Mouse (Mus musculus) testis, adult 2 months (tissue): ENCODE data around the gene Dkk2. TPM values are rescaled to one million over a fixed set of nuclear protein-coding genes. Genes with fewer than 3 reads are reported as not detected.

ENCODE experiments used
- H3K27ac ChIP-seq: fragments of 200-500 bp; 2 replicates; pipeline ENCODE4 v1.5.1; 2012; ENCODE audit warnings: low read depth, low read length; ENCODE audit not compliant: control insufficient read depth, insufficient read depth
- H3K27me3 ChIP-seq: fragments of 200-500 bp; 2 replicates; pipeline ENCODE4 v1.6.1; 2012; ENCODE audit warnings: mild to moderate bottlenecking, low read length, moderate library complexity; ENCODE audit not compliant: control insufficient read depth, insufficient read depth
- H3K36me3 ChIP-seq: fragments of 200-500 bp; 2 replicates; pipeline ENCODE4 v1.6.1; 2012; ENCODE audit warnings: mild to moderate bottlenecking, low read length; ENCODE audit not compliant: control insufficient read depth, insufficient read depth
- H3K4me1 ChIP-seq: fragments of 200-500 bp; 2 replicates; pipeline ENCODE4 v1.6.1; 2012; ENCODE audit warnings: low read length; ENCODE audit not compliant: control insufficient read depth, insufficient read depth
- H3K4me3 ChIP-seq: fragments of 200-500 bp; 2 replicates; pipeline ENCODE4 v1.5.1; 2012; ENCODE audit warnings: low read depth, mild to moderate bottlenecking, low read length, moderate library complexity, mixed read lengths; ENCODE audit not compliant: control insufficient read depth
- CTCF ChIP-seq: fragments of 200-500 bp; IDR thresholded peaks from 2 replicates; pipeline ENCODE4 v1.5.1; 2012; ENCODE audit warnings: low read depth, mild to moderate bottlenecking, inconsistent platforms, low read length, moderate library complexity; ENCODE audit not compliant: control insufficient read depth, insufficient read depth, insufficient replicate concordance
- POLR2A ChIP-seq: fragments of 200-500 bp; IDR thresholded peaks from 2 replicates; pipeline ENCODE4 v1.6.1; 2012; ENCODE audit warnings: low read depth, mild to moderate bottlenecking, inconsistent platforms, low read length, moderate library complexity; ENCODE audit not compliant: control insufficient read depth
- polyA plus RNA-seq: library from polyadenylated mRNA; depleted of rRNA; stranded (reverse); fragments of >200 nt; gene quantifications from 2 replicates; pipeline ENCODE4 v1.2.3, GENCODE M21; 2012

Dkk2 gene
- polyA plus RNA-seq, 1 experiment, result 0.05 TPM

DNA sequence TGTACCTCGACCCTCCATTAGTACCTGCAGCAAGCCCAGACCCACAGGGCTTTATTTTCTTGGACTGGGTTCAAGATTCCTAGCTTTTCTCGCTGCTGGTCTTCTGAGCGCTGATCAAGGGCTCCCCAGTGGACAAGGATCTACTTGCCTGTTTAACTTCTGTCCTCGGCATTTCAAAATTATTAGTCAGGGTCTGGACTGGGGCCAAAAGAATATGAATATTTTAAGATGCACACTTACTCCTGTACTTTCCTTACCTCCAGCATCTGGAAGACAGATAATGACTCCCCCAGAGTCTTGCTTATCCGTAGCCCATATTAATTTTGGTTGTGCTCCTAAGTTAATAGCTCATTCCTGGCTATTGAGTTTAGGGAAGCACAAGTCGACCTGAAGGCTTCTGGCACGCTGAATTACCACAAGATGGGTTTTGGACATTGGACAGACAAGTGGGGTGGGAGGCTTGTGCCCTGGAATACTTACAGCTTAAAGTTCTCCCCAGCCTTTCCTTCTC, 134.9 kb downstream of the Dkk2 start:
- H3K27me3 ChIP-seq, result no peaks in the 10 kb centered on the region
- no peaks in the 10 kb centered on the region for H3K4me1 ChIP-seq
- H3K27ac ChIP-seq, result no peak overlapping the region
- no peak for TF ChIP-seq POLR2A
- TF ChIP-seq CTCF, result no peak
- H3K4me3 ChIP-seq, result no peak overlapping the region
- no peaks in the 10 kb centered on the region for H3K36me3 ChIP-seq

DNA sequence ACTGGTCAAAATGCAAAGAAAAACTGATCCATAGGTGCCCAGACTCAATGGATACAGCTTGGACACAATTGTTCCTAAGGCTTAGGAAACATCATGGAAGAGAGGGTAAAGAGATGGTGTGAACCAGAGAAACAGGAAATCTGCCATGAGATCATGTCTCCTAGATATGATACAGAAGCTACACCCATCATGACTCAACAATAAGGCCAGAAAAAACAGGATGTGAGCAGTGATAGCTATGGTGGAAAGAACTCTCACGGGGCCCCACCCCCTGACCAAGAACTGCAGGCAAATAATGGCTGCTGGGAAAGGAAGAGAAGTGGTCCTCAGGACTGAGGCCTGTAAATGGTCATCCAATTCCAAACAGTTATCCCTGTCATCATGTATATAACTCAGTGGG, 142.5 kb downstream of the Dkk2 start:
- Histone ChIP-seq H3K36me3 (no peaks in the 10 kb centered on the region), H3K4me3 (no peak overlapping the region), H3K27ac (no peak overlapping the region), H3K4me1 (no peaks in the 10 kb centered on the region), H3K27me3 (no peaks in the 10 kb centered on the region)
- TF ChIP-seq CTCF, result no peak
- TF ChIP-seq POLR2A, result no peak
